Mouse (Mus musculus) bone marrow macrophage, adult 2 months (primary cell): ENCODE measurements at regions not wholly inside any gene's neighbourhood (a gene's known extent, or its start where the extent isn't known, plus 50 kb on each side); places are given as distances from the start of the nearest gene placed in this dataset.

Source experiments
- H3K27ac ChIP-seq: 2 replicates; pipeline ENCODE4 v1.5.1; 2012; ENCODE audit warnings: low read depth, low read length; ENCODE audit not compliant: insufficient read depth
- H3K4me1 ChIP-seq: 2 replicates; pipeline ENCODE4 v1.6.1; 2012; ENCODE audit warnings: low read length; ENCODE audit not compliant: control insufficient read depth, insufficient read depth
- H3K4me3 ChIP-seq: 2 replicates; pipeline ENCODE4 v1.5.1; 2012; ENCODE audit warnings: mild to moderate bottlenecking, low read length, moderate library complexity; ENCODE audit not compliant: insufficient read depth
- CTCF ChIP-seq: IDR thresholded peaks from 2 replicates; pipeline ENCODE4 v1.5.1; 2012; ENCODE audit warnings: low read depth, mild to moderate bottlenecking, low read length, moderate library complexity
- POLR2A ChIP-seq: IDR thresholded peaks from 2 replicates; pipeline ENCODE4 v1.6.1; 2012; ENCODE audit warnings: mild to moderate bottlenecking, low read depth, low read length, borderline replicate concordance

DNA sequence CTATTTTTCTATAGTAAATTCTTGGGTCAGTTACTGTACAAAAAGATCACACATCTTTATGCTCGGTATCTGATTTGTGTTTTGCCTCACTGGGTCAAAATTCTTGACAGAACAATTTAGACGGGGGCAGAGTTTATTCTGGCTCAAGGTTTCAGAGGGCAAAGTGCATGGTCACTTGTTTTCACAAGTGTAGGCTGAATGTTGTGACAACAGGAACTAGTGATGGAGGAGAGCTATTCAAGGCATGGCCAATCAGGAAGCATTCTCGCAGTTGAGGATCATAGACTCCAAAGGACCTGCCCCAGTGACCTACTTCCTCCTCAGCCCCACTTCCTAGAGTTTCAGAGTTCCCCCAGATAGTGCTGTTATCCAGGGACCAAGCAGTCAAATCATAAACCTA is 639.1 kb downstream of the Sox6 start:
- TF ChIP-seq POLR2A (no peak), CTCF (no peak)
- Histone ChIP-seq H3K27ac (no peak overlapping the region), H3K4me1 (no peaks in the 10 kb centered on the region), H3K4me3 (no peak overlapping the region)

DNA sequence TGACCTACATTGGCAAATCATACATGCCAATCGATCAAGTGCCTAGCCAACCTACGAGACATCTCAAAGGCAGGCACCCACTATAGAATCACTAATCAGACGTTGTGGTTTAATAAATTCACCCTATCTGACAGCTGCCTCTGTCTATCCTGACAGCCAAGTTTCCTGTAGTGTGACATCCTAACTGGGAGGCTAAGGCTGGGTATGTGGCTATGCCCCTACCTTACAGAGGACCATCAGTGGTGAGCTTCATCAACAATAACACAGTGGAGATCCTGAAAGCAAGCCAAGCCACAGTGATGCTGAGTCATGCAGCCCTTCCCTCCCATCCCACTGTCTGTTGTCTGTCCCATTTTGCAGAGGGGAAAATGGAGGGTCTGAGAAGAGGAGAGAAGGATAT is 630.7 kb downstream of the Sox6 start:
- no peak for TF ChIP-seq CTCF
- TF ChIP-seq POLR2A: no peak
- no peak overlapping the region for H3K4me3 ChIP-seq
- no peak overlapping the region for H3K27ac ChIP-seq
- no peaks in the 10 kb centered on the region for H3K4me1 ChIP-seq

DNA sequence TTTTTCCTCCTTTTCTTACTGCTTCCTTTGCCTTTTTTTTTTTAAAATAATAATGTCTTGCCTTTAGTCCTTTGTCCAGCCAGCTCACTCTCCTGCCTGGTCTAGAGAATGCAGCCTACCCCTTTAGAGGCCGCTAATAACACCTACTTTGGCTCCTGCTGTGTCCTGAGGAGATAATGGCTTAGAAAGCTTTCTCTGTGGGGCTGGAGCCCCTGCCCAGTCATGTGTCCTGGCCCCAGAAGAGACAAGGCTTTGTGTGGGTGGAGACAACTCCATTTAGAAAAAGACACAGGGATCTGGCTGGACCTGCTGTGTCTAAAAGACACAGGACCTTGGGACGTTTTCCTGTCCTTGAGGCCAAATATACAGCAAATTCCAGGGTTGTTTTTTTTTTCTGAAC is 629.7 kb downstream of the Sox6 start:
- H3K4me1 ChIP-seq: no peaks in the 10 kb centered on the region
- no peak overlapping the region for H3K4me3 ChIP-seq
- H3K27ac ChIP-seq: no peak overlapping the region
- no peak for TF ChIP-seq POLR2A
- TF ChIP-seq CTCF: no peak

DNA sequence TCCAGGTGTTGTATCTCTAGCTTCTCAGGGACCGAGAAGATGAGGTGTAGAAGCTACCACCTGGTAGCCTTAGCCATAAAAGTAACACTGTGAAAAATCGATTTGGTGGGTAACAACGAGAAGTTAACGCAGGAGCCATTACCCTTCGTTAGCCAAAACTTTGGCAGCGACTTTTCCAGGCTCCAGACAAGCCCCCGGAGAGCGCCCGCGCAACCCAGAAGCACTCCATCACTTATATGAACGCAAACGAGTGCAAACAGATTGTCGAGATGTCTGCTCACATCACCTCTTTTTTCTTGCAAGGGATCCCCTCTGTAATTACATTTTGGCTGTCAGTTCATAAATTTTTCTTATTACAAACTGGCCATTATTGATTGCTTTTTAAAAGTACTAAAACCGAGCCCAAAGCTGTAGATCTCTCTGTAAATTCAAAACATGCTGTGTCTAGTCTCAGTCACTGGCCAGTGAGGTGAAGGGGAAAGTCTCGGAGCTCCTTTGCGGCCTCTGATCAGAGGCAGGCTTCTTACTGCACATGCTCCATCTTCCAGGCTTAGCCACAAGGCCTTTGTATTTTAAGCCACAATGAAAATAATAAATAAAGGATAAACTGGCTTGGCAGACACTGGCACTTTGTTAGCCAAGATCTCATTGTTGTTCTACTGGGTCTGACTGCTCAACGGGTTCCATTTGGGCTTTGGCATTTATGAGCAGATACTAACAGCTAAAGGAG is 627.9 kb downstream of the Sox6 start:
- no peak overlapping the region for H3K27ac ChIP-seq
- no peaks in the 10 kb centered on the region for H3K4me1 ChIP-seq
- TF ChIP-seq POLR2A (no peak), CTCF (no peak)
- no peak overlapping the region for H3K4me3 ChIP-seq

DNA sequence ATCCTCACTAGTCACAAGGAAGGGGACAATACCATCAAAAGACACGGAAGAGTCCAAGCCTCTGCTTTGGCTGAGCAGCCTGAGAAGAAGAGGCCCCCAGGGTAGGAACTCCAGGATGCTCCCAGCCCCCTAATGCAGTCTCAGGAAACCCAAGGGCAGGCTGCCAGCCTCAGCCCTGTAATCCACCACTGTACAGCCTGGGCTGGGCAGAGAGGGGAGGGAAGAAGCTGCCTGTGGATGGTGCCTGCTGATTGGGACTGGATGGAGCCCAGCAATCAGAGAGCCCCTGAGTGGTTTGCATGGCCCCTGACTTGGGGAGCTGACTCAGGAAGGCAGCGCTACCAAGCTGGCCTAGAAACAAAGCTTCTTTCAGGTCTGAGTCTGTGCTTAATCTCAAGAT is 627.1 kb downstream of the Sox6 start:
- Histone ChIP-seq H3K4me1 (no peaks in the 10 kb centered on the region), H3K27ac (no peak overlapping the region), H3K4me3 (no peak overlapping the region)
- TF ChIP-seq POLR2A (no peak), CTCF (no peak)

DNA sequence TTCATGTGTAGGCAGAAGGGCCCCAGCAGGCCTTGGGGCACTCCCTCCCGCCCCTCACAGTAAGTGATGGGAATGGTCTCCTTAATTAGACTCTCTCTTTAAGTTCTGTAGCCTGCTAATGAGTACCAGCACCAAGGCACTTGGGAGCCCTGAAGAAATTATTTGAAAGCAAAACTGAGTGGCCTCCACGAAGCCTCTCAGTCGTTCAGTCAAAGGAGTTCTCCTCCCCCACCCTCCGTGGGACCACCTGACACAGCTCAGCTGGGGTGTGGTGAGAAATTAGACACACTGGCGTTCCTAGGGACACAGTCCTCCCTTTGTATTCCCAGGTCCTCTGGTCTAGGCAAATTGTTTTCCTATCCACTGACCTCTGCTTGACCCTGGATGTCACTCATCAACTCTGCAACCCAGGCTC is 623.4 kb downstream of the Sox6 start:
- no peaks in the 10 kb centered on the region for H3K4me1 ChIP-seq
- TF ChIP-seq POLR2A (no peak), CTCF (no peak)
- H3K4me3 ChIP-seq: no peak overlapping the region
- no peak overlapping the region for H3K27ac ChIP-seq
